Mouse (Mus musculus) stomach, postnatal 0 days (tissue): ENCODE results near the gene Pcsk5. TPM values are rescaled to one million over a fixed set of nuclear protein-coding genes. Genes with fewer than 3 reads are reported as not detected.
A peak's percentile ranks its signal among the peaks of the same experiment; 100 is the strongest.

ENCODE experiments used
- ATAC-seq: fragments of 200-750 bp; cut with Nextera tagmentation; 2 replicates; pipeline ENCODE4 v1.8.0; 2017; ENCODE audit not compliant: low FRiP score, low TSS enrichment
- DNase-seq: peaks from one replicate; pipeline ENCODE4 v3.0.0-alpha.2; 2016; ENCODE audit warnings: low spot score
- H3K27ac ChIP-seq: fragments of 300-500 bp; sonication (generic); replicated peaks from 2 replicates; pipeline ENCODE4 v1.5.1; 2014; ENCODE audit warnings: mild to moderate bottlenecking, control low read depth
- H3K27me3 ChIP-seq: fragments of 300-500 bp; sonication (generic); 2 replicates; pipeline ENCODE4 v1.6.1; 2014; ENCODE audit warnings: low read length; ENCODE audit not compliant: control insufficient read depth, insufficient read depth
- H3K36me3 ChIP-seq: fragments of 300-500 bp; sonication (generic); 2 replicates; pipeline ENCODE4 v1.6.1; 2014; ENCODE audit warnings: low read length, mixed read lengths; ENCODE audit not compliant: control insufficient read depth, insufficient read depth
- H3K4me1 ChIP-seq: fragments of 300-500 bp; sonication (generic); replicated peaks from 2 replicates; pipeline ENCODE4 v1.6.1; 2014; ENCODE audit warnings: antibody characterized with exemption; ENCODE audit not compliant: control insufficient read depth, insufficient read depth
- H3K4me2 ChIP-seq: fragments of 300-500 bp; sonication (generic); replicated peaks from 2 replicates; pipeline ENCODE4 v1.6.1; 2014; ENCODE audit warnings: low read depth, mild to moderate bottlenecking, control low read depth, moderate library complexity
- H3K4me3 ChIP-seq: fragments of 300-500 bp; sonication (generic); 2 replicates; pipeline ENCODE4 v1.5.1; 2014; ENCODE audit warnings: low read depth, low read length, control low read depth
- H3K9ac ChIP-seq: fragments of 300-500 bp; sonication (generic); 2 replicates; pipeline ENCODE4 v1.6.1; 2014; ENCODE audit warnings: mild to moderate bottlenecking, low read length, control low read depth, mixed read lengths
- H3K9me3 ChIP-seq: fragments of 300-500 bp; sonication (generic); 2 replicates; pipeline ENCODE4 v1.6.1; 2016; ENCODE audit warnings: low read length; ENCODE audit not compliant: control insufficient read depth
- CTCF ChIP-seq: IDR thresholded peaks from 2 replicates; pipeline ENCODE4 v1.5.1; 2016; ENCODE audit warnings: antibody characterized with exemption, low read depth, mild to moderate bottlenecking, moderate library complexity
- EP300 ChIP-seq: optimal IDR thresholded peaks from 2 replicates; pipeline ENCODE3; 2016; ENCODE audit warnings: antibody characterized with exemption
- whole genome bisulfite sequencing: fragments of 180-500 bp; shearing (Covaris S2); extraction: QIAGEN DNeasy Blood & Tissue Kit; methylation state at CpG from one replicate; pipeline ENCODE4 v1.1.7; 2014; 5-methylcytosine and 5-hydroxymethylcytosine counted together
- polyA plus RNA-seq: library from polyadenylated mRNA; unstranded; fragments of >200 nt; fragmentation: Nextera tagmentation; extraction: Ambion mirVana; gene quantifications from 2 replicates; pipeline ENCODE4 v1.2.1, GENCODE M21; 2015

Pcsk5 gene
- polyA plus RNA-seq, 1 experiment from 2014 or later, result 4.3 TPM

DNA sequence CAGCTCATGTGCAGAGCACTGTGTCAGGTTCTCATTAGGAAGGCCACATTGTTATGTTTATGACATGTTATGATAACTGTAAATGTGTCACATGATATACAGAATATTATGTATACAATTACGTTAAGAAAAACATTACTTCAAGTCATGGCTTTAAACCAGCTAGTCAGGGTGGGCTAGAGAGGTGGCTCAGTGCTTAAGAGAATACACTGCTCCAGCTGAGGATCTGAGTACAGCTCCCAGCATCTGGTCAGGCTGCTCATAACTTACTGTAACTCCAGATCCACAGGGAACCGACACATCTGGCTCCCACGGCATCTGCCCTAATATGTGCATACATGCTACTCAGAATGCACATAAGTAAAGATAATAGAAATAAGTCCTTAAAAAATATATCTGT, 187.5 kb downstream of the Pcsk5 start:
- no peak for ATAC-seq
- WGBS, result 69% methylated on average over 3 of the region's 3 CpGs

DNA sequence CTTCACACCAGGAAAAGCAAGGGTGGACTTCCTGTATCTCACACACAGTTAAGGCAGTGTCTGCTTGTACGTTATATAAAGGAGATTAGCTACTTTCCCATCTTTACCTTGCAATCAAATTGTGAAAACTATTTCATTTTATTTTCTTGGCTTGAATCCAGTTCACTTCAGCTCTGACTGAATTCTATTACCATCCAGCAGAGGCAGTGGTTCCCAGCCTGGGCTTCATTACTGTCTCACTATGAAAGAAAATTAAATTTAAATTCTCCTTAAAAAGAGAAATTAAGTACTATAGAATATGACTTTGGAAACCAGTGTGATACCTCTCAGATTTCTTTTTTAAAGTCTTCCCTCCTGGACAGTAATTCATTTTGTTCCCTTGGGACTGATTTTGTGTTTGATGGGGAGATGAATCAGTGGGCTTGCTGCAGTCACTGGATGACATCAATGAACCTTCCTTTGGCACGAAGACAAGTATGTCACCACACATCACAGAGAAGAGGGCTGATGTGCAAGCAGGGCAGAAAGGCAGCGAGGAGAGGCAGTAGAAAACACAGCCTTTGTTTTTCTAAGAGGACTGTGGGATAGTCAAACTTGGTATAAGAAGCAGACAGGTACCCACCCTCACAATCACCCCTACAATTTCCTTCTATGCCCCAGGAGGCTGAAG, 194.2 kb downstream of the Pcsk5 start:
- Histone ChIP-seq H3K4me3 (no peak overlapping the region), H3K27ac (no peak overlapping the region), H3K4me2 (no peak overlapping the region), H3K36me3 (no peaks in the 10 kb centered on the region), H3K4me1 (no peaks in the 10 kb centered on the region), H3K9me3 (no peaks in the 10 kb centered on the region), H3K27me3 (no peaks in the 10 kb centered on the region), H3K9ac (no peak overlapping the region)
- WGBS, result 69% methylated on average over 3 of the region's 3 CpGs
- DNase-seq (no peak), ATAC-seq (no peak)
- TF ChIP-seq CTCF, result peak; percentile 34; the same call in 1 of the 2 replicates
- TF ChIP-seq EP300, result no peak

More for the DNA sequence above, 187.5 kb downstream of the Pcsk5 start:
- no peak for DNase-seq
- Histone ChIP-seq H3K4me1 (no peaks in the 10 kb centered on the region), H3K4me3 (no peak overlapping the region), H3K27me3 (no peaks in the 10 kb centered on the region), H3K27ac (no peak overlapping the region), H3K9ac (no peak overlapping the region), H3K4me2 (no peak overlapping the region), H3K36me3 (no peaks in the 10 kb centered on the region), H3K9me3 (no peaks in the 10 kb centered on the region)
- TF ChIP-seq CTCF (no peak), EP300 (no peak)

DNA sequence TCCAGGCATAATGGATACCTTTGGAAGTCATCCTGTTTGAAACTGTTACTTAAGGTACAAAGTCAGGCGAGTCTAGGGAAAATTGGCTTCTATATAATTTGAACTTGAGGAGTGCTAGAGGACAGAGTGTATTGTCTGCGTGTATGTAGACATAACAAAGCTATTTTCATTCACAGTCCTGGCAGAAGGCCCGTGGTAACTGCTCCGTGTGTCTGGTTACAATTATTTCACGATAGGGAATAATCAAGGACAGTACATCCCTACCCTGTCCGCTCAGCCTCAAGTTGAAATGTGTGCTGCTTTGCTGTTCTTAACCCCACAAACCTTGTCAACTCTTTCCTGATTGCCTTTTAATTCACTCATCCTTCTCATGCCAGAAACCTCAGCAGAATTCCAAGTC, 201.4 kb downstream of the Pcsk5 start:
- Histone ChIP-seq H3K9ac (no peak overlapping the region), H3K4me3 (no peak overlapping the region), H3K9me3 (no peaks in the 10 kb centered on the region), H3K27ac (no peak overlapping the region), H3K4me1 (no peaks in the 10 kb centered on the region), H3K27me3 (no peaks in the 10 kb centered on the region), H3K4me2 (no peak overlapping the region), H3K36me3 (no peaks in the 10 kb centered on the region)
- 57% methylated on average over 6 of the region's 6 CpGs for WGBS
- no peak for DNase-seq
- ATAC-seq, result no peak
- no peak for TF ChIP-seq EP300

DNA sequence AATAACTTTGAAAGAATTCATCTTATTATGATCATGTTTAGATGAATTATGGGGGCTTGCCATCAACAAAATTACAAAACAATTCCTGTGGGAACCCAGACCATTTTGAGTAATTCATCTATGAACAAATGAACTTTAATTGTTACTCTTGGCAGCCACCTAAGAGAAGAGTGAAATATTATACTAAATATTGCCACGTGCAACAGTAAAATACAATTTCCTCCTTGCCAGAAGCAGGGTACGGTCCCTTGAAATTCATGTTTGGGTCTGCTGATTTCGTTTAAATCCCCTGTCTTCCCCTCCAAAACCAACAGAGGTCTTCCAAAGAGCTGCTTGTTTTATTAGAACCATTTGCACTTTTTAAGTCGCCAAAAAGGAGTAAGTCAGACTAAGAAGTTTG, 221.8 kb downstream of the Pcsk5 start:
- DNase-seq (no peak), ATAC-seq (no peak)
- no peak overlapping the region for H3K4me3 ChIP-seq
- H3K27ac ChIP-seq, result no peak overlapping the region
- H3K9me3 ChIP-seq, result no peaks in the 10 kb centered on the region
- no peak for TF ChIP-seq CTCF
- no peak for TF ChIP-seq EP300
- H3K4me1 ChIP-seq, result no peaks in the 10 kb centered on the region
- H3K9ac ChIP-seq, result no peak overlapping the region
- H3K36me3 ChIP-seq, result no peaks in the 10 kb centered on the region
- H3K4me2 ChIP-seq, result no peak overlapping the region
- WGBS, result 47% methylated on average over 4 of the region's 4 CpGs
- no peaks in the 10 kb centered on the region for H3K27me3 ChIP-seq

DNA sequence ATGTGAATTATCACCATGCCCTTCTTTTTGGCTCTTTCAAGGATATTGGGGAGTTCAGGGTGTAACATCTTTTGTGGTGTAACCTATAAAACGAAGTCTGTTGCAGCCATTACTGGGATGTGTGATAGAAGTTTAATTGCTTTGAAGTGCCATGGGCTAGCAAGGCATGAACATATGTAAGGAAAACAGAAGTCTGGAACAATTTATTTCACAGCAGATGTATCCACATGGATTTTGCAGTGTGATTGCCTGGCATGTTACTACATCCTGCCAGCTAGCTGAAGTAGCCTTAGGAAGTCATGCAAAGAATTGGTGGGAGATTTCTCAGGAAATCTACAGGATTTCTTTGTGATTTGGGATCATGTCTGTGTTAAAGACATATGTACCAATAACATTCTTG, 230.9 kb downstream of the Pcsk5 start:
- WGBS, result 75% methylated on average over 1 of the region's 1 CpGs
- DNase-seq, result no peak

DNA sequence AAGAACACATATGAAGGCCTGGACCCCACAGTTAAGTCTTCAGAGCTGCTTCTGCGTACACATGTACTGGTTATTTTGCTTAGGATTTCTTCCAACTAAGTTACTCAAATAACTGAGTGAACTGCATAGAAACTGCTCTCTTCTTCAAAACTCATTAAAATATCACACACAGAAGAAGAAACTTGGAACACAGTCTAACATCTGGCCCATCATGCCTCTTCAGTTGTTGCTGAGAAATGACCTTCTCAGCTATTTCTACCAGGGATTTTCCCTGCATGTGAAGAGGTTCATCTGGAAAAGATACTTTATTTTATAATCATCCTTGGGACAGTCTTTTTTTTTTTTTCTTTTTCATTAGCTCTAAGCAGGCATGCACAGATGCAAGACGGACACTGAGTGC, 231.3 kb downstream of the Pcsk5 start:
- WGBS, result 65% methylated on average over 2 of the region's 2 CpGs
- DNase-seq (no peak), ATAC-seq (no peak)
- H3K36me3 ChIP-seq, result no peaks in the 10 kb centered on the region
- no peak overlapping the region for H3K4me3 ChIP-seq
- TF ChIP-seq CTCF (no peak), EP300 (no peak)
- H3K9ac ChIP-seq, result no peak overlapping the region
- H3K4me1 ChIP-seq, result no peaks in the 10 kb centered on the region
- H3K27me3 ChIP-seq, result no peaks in the 10 kb centered on the region
- no peak overlapping the region for H3K4me2 ChIP-seq
- H3K27ac ChIP-seq, result no peak overlapping the region
- no peaks in the 10 kb centered on the region for H3K9me3 ChIP-seq

More for the DNA sequence above, 230.9 kb downstream of the Pcsk5 start:
- ATAC-seq, result no peak
- no peak overlapping the region for H3K4me2 ChIP-seq
- no peak overlapping the region for H3K9ac ChIP-seq
- no peak for TF ChIP-seq CTCF
- TF ChIP-seq EP300, result no peak
- H3K27ac ChIP-seq, result no peak overlapping the region
- no peaks in the 10 kb centered on the region for H3K36me3 ChIP-seq
- no peaks in the 10 kb centered on the region for H3K4me1 ChIP-seq
- H3K9me3 ChIP-seq, result no peaks in the 10 kb centered on the region
- H3K27me3 ChIP-seq, result no peaks in the 10 kb centered on the region
- no peak overlapping the region for H3K4me3 ChIP-seq
